Mouse (Mus musculus): Measurements from ENCODE around the gene Timm8b. TPM values are rescaled to one million over a fixed set of nuclear protein-coding genes. Genes with fewer than 3 reads are reported as not detected.

Timm8b gene
- polyA plus RNA-seq (2017; shearing (Covaris generic)): 109 TPM

DNA sequence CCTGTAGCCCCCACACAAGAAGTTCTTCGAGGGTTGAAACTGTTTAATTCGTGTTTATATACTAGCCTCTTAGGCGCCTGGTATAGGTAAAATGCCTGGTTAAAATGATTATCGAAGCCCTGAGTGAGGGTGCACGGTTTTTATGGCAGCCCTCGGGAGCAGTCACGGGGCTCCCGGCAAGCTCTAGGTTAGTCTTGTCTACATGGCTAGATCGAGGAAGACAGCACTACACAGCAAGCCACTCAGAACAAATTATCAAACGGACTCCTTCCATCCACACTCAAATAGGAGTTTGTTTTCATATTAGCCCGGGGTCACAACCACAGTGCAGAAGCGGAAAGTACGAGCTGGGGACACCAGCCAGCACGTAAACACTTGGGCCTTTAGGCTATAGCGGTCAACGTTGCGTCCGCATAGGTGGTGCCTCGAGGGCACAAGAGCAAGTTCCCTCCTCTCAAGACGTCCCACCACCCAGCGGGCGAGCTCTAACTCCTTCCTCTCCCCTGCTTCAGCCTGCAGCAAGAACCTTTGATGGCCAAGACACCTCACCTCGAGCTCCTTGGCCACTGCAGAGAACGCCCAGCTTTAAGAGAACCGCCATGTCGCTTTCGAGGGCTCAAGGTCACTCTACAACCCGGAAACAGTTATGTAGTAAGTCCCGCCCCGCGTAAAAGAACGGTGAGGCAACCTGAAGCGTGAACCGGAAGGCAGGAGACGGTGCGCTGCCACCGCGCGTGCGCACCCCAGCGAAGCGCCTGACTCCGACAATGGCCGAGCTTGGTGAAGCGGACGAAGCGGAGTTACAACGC is at the start of gene Timm8b, which contains the start of gene Sdhd:
TSS of gene Timm8b (plus strand) at position 722 of the 809 bp plus-strand sequence.
TSS of gene Sdhd (minus strand) at position 624 of the 809 bp plus-strand sequence.

GRCm38 (mm10) chr9:50554241-50555093 is 49.2 kb upstream of the Timm8b start, which contains the start of gene Il18:
TSS of gene Il18 (plus strand) at chr9:50554827.

GRCm38 (mm10) chr9:50555094-50555446 is 48.6 kb upstream of the Timm8b start, which contains the start of gene Bco2:
TSS of gene Bco2 (minus strand) at chr9:50555181.

DNA sequence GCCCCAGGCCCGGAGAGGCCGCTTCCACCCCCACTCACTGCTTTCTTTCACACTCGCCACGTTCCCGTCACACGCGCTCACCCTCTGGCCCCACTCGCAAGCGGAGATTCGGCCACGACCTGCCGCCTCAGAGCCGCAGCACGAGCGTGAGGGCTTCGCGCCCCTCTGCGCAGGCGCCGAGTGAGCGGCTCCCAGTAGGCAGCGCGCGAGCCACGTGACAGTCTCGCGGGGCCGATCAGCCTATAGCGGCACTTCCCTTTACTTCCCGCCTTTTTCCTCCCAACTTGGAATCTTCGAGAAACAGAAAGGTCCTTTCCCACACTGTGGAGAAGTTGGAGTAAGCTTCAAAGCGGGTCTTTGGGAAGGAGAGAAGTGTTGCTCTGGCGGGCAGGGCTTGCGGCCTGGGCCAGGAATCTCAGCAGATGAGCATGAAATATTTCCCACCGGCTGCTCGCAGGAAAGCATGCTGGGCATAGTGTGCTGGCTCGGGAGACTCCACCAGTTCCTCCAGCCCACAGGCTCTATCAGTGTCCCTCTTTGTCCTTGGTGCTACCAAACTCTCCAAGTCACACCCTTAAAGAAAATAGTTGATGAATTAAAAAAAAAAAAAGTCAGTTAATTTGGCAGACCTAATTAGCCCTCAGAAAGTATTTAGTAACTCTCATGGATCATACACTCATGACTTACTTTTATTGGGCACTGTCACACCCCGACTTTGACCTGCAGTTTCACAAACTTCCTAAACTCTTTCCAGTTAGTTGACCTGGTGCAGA is 42.4 kb upstream of the Timm8b start, which contains the start of gene Tex12:
TSS of gene Tex12 (minus strand) at position 181 of the 773 bp plus-strand sequence.

DNA sequence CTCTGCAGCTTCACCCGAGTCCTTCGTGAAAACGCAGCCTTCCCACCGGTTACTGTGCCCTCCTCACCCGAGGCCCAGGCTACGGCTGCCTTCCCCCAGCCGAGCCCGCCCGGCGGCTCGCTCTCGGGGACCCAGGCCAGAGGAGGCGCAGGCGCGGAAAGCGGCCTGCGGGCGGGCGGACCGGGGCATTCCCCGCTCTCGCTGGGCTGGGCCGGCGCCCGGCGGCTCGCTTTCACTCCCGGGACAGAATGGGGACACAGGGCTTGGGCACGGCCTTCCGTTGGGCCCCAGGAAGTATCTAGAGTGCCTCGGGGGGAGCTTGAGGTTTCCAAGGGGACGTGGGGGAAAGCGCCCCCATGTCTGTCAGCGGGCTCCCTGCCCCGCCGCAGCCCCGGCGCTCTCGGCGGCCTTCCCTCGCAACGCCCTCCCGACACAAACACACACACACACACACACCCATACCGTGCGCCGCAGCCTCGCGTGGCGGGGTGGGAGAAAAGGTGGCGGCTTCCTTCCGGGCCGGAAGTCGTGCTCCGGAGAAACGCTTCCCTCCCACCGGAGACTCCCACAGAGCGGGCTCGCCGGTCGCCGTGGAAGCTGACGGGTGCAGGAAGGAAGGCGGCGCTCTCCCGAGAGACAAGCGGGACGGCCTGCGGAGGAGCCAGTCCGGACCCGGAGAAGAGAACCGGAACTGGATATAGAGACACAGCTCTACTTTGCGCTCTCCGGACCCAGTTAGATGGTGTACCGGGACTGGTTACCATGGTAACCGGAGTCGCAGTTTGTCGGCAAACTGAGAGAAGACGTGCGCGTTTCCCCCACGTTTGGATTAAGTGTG is 13.3 kb downstream of the Timm8b start, which contains the start of the genes Pih1d2 and Nkapd1:
TSS of gene Pih1d2 (plus strand) at position 556 of the 838 bp plus-strand sequence.
TSS of gene Nkapd1 (minus strand) at position 699 of the 838 bp plus-strand sequence.

Other genes starting within 250 kb of the Timm8b start
- gene Plet1, start 109.4 kb upstream of the Timm8b start, polyA plus RNA-seq (2017; shearing (Covaris generic)): not detected
- gene Pts, start 75.2 kb upstream of the Timm8b start, polyA plus RNA-seq (2017; shearing (Covaris generic)): 145 TPM
- gene Il18, start 49.1 kb upstream of the Timm8b start, polyA plus RNA-seq (2017; shearing (Covaris generic)): 5.3 TPM
- 0.94 TPM for gene Bco2, start 48.7 kb upstream of the Timm8b start, polyA plus RNA-seq (2017; shearing (Covaris generic))
- gene Tex12, start 42.6 kb upstream of the Timm8b start, polyA plus RNA-seq (2017; shearing (Covaris generic)): not detected
- 171 TPM for gene Sdhd, start 98 bp upstream of the Timm8b start, polyA plus RNA-seq (2017; shearing (Covaris generic))
- 0.77 TPM for gene Pih1d2, start 13.4 kb downstream of the Timm8b start, polyA plus RNA-seq (2017; shearing (Covaris generic))
- 20.5 TPM for gene Nkapd1, start 13.6 kb downstream of the Timm8b start, polyA plus RNA-seq (2017; shearing (Covaris generic))
- 36.3 TPM for gene Dlat, start 55.9 kb downstream of the Timm8b start, polyA plus RNA-seq (2017; shearing (Covaris generic))
- 0.34 TPM for gene Dixdc1, start 135.6 kb downstream of the Timm8b start, polyA plus RNA-seq (2017; shearing (Covaris generic))
- not detected for gene 2310030G06Rik, start 142.6 kb downstream of the Timm8b start, polyA plus RNA-seq (2017; shearing (Covaris generic))
- not detected for gene Cryab, start 147.4 kb downstream of the Timm8b start, polyA plus RNA-seq (2017; shearing (Covaris generic))
- not detected for gene Hspb2, start 148.4 kb downstream of the Timm8b start, polyA plus RNA-seq (2017; shearing (Covaris generic))
- 10.1 TPM for gene Fdxacb1, start 164.3 kb downstream of the Timm8b start, polyA plus RNA-seq (2017; shearing (Covaris generic))
- 10.9 TPM for gene Alg9, start 171.1 kb downstream of the Timm8b start, polyA plus RNA-seq (2017; shearing (Covaris generic))
- 14.7 TPM for gene 1110032A03Rik, start 171.6 kb downstream of the Timm8b start, polyA plus RNA-seq (2017; shearing (Covaris generic))
- gene Ppp2r1b, start 241.4 kb downstream of the Timm8b start, polyA plus RNA-seq (2017; shearing (Covaris generic)): 87.8 TPM